Mouse (Mus musculus): ENCODE results near the gene Mical2. TPM values are rescaled to one million over a fixed set of nuclear protein-coding genes. Genes with fewer than 3 reads are reported as not detected.

The Mical2 gene
- polyA plus RNA-seq, 1 experiment: 58.2 TPM

- no peak overlapping the region for H3K4me3 ChIP-seq (replicated peaks; ENCODE audit: extremely low read depth, low read depth, low read length)
- no peak for DNase-seq
- 27% methylated on average over 3 of the region's 3 CpGs for WGBS
- H3K4me1 ChIP-seq (ENCODE audit: control insufficient read depth, insufficient read depth, low read length): peaks cover 9% of the 10 kb centered on the region
- no peak for TF ChIP-seq CTCF (IDR thresholded peaks at IDR 0.05; ENCODE audit: insufficient read depth, low read length)
- no peak for TF ChIP-seq POLR2A (IDR thresholded peaks at IDR 0.05; ENCODE audit: borderline replicate concordance, extremely low read depth, low read depth, low read length)
Observed at GRCm38 (mm10) chr7:112280474-112280873, 54.8 kb downstream of the Mical2 start.

- H3K4me1 ChIP-seq (ENCODE audit: control insufficient read depth, insufficient read depth, low read length): peaks cover 20% of the 10 kb centered on the region
- WGBS: 68% methylated on average over 9 of the region's 9 CpGs
- no peak for DNase-seq
- TF ChIP-seq POLR2A (IDR thresholded peaks at IDR 0.05; ENCODE audit: borderline replicate concordance, extremely low read depth, low read depth, low read length) (no peak), CTCF (IDR thresholded peaks at IDR 0.05; ENCODE audit: insufficient read depth, low read length) (no peak)
- H3K4me3 ChIP-seq (replicated peaks; ENCODE audit: extremely low read depth, low read depth, low read length): no peak overlapping the region
Observed at GRCm38 (mm10) chr7:112283606-112284310, 58.1 kb downstream of the Mical2 start.

GRCm38 (mm10) chr7:112285573-112285972 lies 59.9 kb downstream of the Mical2 start:
- Histone ChIP-seq H3K4me3 (replicated peaks; ENCODE audit: extremely low read depth, low read depth, low read length) (no peak overlapping the region), H3K4me1 (ENCODE audit: control insufficient read depth, insufficient read depth, low read length) (peaks cover 31% of the 10 kb centered on the region)
- 49% methylated on average over 8 of the region's 8 CpGs for WGBS
- no peak for DNase-seq
- TF ChIP-seq POLR2A (IDR thresholded peaks at IDR 0.05; ENCODE audit: borderline replicate concordance, extremely low read depth, low read depth, low read length) (no peak), CTCF (IDR thresholded peaks at IDR 0.05; ENCODE audit: insufficient read depth, low read length) (no peak)

- DNase-seq: peak; percentile 19
- Histone ChIP-seq H3K4me1 (ENCODE audit: control insufficient read depth, insufficient read depth, low read length) (peaks cover 37% of the 10 kb centered on the region), H3K4me3 (replicated peaks; ENCODE audit: extremely low read depth, low read depth, low read length) (no peak overlapping the region)
- TF ChIP-seq CTCF (IDR thresholded peaks at IDR 0.05; ENCODE audit: insufficient read depth, low read length) (no peak), POLR2A (IDR thresholded peaks at IDR 0.05; ENCODE audit: borderline replicate concordance, extremely low read depth, low read depth, low read length) (no peak)
- 80% methylated on average over 5 of the region's 5 CpGs for WGBS
Observed at GRCm38 (mm10) chr7:112288352-112289107, 62.9 kb downstream of the Mical2 start.

GRCm38 (mm10) chr7:112289514-112289913 lies 63.9 kb downstream of the Mical2 start:
- DNase-seq: peak; percentile 72
- 61% methylated on average over 5 of the region's 5 CpGs for WGBS
- Histone ChIP-seq H3K4me1 (ENCODE audit: control insufficient read depth, insufficient read depth, low read length) (peaks cover 45% of the 10 kb centered on the region), H3K4me3 (replicated peaks; ENCODE audit: extremely low read depth, low read depth, low read length) (no peak overlapping the region)
- TF ChIP-seq CTCF (IDR thresholded peaks at IDR 0.05; ENCODE audit: insufficient read depth, low read length) (no peak), POLR2A (IDR thresholded peaks at IDR 0.05; ENCODE audit: borderline replicate concordance, extremely low read depth, low read depth, low read length) (no peak)

- WGBS: 25% methylated on average over 4 of the region's 4 CpGs
- H3K4me3 ChIP-seq (replicated peaks; ENCODE audit: extremely low read depth, low read depth, low read length): no peak overlapping the region
- TF ChIP-seq POLR2A (IDR thresholded peaks at IDR 0.05; ENCODE audit: borderline replicate concordance, extremely low read depth, low read depth, low read length) (no peak), CTCF (IDR thresholded peaks at IDR 0.05; ENCODE audit: insufficient read depth, low read length) (no peak)
- peaks cover 44% of the 10 kb centered on the region for H3K4me1 ChIP-seq (ENCODE audit: control insufficient read depth, insufficient read depth, low read length)
- DNase-seq: no peak
Observed at GRCm38 (mm10) chr7:112289990-112290389, 64.3 kb downstream of the Mical2 start.

- 47% methylated on average over 7 of the region's 7 CpGs for whole genome bisulfite sequencing
- DNase-seq: peak; percentile 22
- H3K4me3 ChIP-seq (replicated peaks; ENCODE audit: extremely low read depth, low read depth, low read length): no peak overlapping the region
- peaks cover 53% of the 10 kb centered on the region for H3K4me1 ChIP-seq (ENCODE audit: control insufficient read depth, insufficient read depth, low read length)
- no peak for TF ChIP-seq CTCF (IDR thresholded peaks at IDR 0.05; ENCODE audit: insufficient read depth, low read length)
- TF ChIP-seq POLR2A (IDR thresholded peaks at IDR 0.05; ENCODE audit: borderline replicate concordance, extremely low read depth, low read depth, low read length): no peak
Observed at GRCm38 (mm10) chr7:112293456-112294104, 67.9 kb downstream of the Mical2 start.

- H3K4me3 ChIP-seq (replicated peaks; ENCODE audit: extremely low read depth, low read depth, low read length): no peak overlapping the region
- peak; percentile 22 for DNase-seq
- peaks cover 56% of the 10 kb centered on the region for H3K4me1 ChIP-seq (ENCODE audit: control insufficient read depth, insufficient read depth, low read length)
Observed at GRCm38 (mm10) chr7:112295426-112296221, 70.0 kb downstream of the Mical2 start.

GRCm38 (mm10) chr7:112298032-112298431 lies 72.4 kb downstream of the Mical2 start:
- TF ChIP-seq CTCF (IDR thresholded peaks at IDR 0.05; ENCODE audit: insufficient read depth, low read length): no peak
- no peak for TF ChIP-seq POLR2A (IDR thresholded peaks at IDR 0.05; ENCODE audit: borderline replicate concordance, extremely low read depth, low read depth, low read length)
- Histone ChIP-seq H3K4me1 (ENCODE audit: control insufficient read depth, insufficient read depth, low read length) (peaks cover 59% of the 10 kb centered on the region), H3K4me3 (replicated peaks; ENCODE audit: extremely low read depth, low read depth, low read length) (no peak overlapping the region)
- 42% methylated on average over 9 of the region's 9 CpGs for WGBS
- DNase-seq: no peak

More at GRCm38 (mm10) chr7:112295426-112296221, 70.0 kb downstream of the Mical2 start:
- 34% methylated on average over 8 of the region's 8 CpGs for WGBS
- TF ChIP-seq POLR2A (IDR thresholded peaks at IDR 0.05; ENCODE audit: borderline replicate concordance, extremely low read depth, low read depth, low read length) (no peak), CTCF (IDR thresholded peaks at IDR 0.05; ENCODE audit: insufficient read depth, low read length) (no peak)

All from lung, adult 2 months (tissue).